Mouse (Mus musculus): ENCODE measurements at regions not wholly inside any gene's neighbourhood (a gene's known extent, or its start where the extent isn't known, plus 50 kb on each side); places are given as distances from the start of the nearest gene placed in this dataset.
A peak's percentile ranks its signal among the peaks of the same experiment; 100 is the strongest.

DNA sequence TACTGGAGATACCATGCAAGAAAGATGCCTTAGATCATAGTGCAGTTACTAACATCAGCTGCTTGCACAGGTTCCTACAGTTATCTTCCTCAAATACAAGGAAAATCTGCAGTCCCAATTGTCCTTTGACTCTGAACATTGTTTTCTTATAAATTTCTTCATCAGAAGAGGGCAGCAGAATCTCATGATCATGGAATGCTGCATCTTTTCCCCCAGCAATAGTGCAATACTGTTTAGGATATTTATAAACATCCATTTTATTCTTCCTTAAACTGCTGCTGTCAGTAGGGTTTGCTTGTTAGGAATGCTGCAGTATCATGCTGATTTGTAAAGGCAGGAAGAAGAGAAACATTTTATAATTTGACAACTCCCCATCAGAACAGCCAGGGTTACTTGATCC lies 1088.7 kb downstream of the Otol1 start:
- Histone ChIP-seq H3K9me3 (no peaks in the 10 kb centered on the region), H3K27ac (replicated peaks) (no peak overlapping the region), H3K4me1 (no peaks in the 10 kb centered on the region), H3K36me3 (no peaks in the 10 kb centered on the region), H3K9ac (replicated peaks) (no peak overlapping the region), H3K27me3 (no peaks in the 10 kb centered on the region), H3K4me2 (replicated peaks) (no peak overlapping the region), H3K4me3 (no peak overlapping the region)
- 0 out of 2 replicates have a peak, but pooled peaks have one; percentile 48 for ATAC-seq (replicated peaks)

DNA sequence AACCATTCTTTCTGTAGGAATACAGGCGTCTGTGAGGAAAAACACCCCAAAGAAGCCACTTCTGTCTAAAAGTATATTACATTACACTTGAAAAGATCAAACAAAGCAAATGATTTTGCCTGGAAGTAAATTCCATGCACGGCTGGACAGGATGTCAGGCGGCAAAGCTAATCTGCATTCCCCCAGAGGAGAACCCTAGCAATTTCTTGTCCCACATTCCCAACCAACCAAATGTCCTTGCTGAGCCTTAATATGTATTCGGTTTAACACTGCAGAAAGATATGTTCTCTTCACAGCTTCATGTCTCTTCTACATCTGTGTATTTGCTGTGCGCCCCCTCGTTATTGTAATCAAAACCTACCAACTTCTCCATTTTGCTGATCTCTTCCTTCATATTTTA lies 1096.1 kb downstream of the Otol1 start:
- H3K4me3 ChIP-seq, result no peak overlapping the region
- ATAC-seq (replicated peaks), result no peak
- 82% methylated on average over 6 of the region's 6 CpGs for WGBS
- no peak overlapping the region for H3K9ac ChIP-seq (replicated peaks)
- no peak overlapping the region for H3K4me2 ChIP-seq (replicated peaks)
- no peaks in the 10 kb centered on the region for H3K27me3 ChIP-seq
- no peaks in the 10 kb centered on the region for H3K9me3 ChIP-seq
- H3K4me1 ChIP-seq, result no peaks in the 10 kb centered on the region
- no peak overlapping the region for H3K27ac ChIP-seq (replicated peaks)
- no peaks in the 10 kb centered on the region for H3K36me3 ChIP-seq

DNA sequence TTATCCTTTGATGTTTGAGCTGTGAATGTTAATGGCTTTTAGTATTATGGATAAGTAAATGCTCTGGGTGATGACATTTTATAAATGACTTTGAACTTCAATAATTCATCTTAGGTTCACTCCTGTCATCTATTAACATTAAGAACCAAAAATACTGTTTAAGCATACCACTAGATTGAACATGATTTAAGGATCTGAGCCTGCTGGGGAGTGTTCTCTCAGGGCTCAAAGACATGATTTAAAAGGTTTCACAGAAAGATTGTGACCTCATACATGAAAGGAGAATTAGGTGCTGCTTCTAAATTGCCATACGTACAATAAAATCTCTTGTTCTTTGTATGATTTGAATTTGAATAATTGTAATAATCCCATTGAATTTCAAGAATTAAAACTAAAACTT lies 1137.8 kb downstream of the Otol1 start:
- H3K9me3 ChIP-seq, result no peaks in the 10 kb centered on the region
- no peaks in the 10 kb centered on the region for H3K36me3 ChIP-seq
- WGBS, result 70% methylated on average over 1 of the region's 1 CpGs
- H3K9ac ChIP-seq (replicated peaks), result no peak overlapping the region
- H3K27me3 ChIP-seq, result no peaks in the 10 kb centered on the region
- H3K4me2 ChIP-seq (replicated peaks), result no peak overlapping the region
- no peak overlapping the region for H3K27ac ChIP-seq (replicated peaks)
- no peaks in the 10 kb centered on the region for H3K4me1 ChIP-seq
- no peak overlapping the region for H3K4me3 ChIP-seq
- ATAC-seq (replicated peaks), result no peak
